Mouse (Mus musculus) brown adipose tissue, adult 24 weeks (tissue): Measurements from ENCODE around the gene Prdm10. TPM values are rescaled to one million over a fixed set of nuclear protein-coding genes. Genes with fewer than 3 reads are reported as not detected.

Experiments
- H3K27ac ChIP-seq: fragments of 200-500 bp; replicated peaks from 2 replicates; pipeline ENCODE4 v1.5.1; 2012; ENCODE audit warnings: low read depth, mild to moderate bottlenecking, low read length
- H3K4me1 ChIP-seq: fragments of 200-500 bp; 2 replicates; pipeline ENCODE4 v1.6.1; 2012; ENCODE audit warnings: low read length, mixed read lengths; ENCODE audit not compliant: control insufficient read depth, insufficient read depth, insufficient read length
- H3K4me3 ChIP-seq: fragments of 200-500 bp; 2 replicates; pipeline ENCODE4 v1.5.1; 2012; ENCODE audit warnings: low read depth, mild to moderate bottlenecking, low read length, moderate library complexity; ENCODE audit not compliant: insufficient read depth
- polyA plus RNA-seq: library from polyadenylated mRNA; stranded (reverse); fragments of >200 nt; gene quantifications from 2 replicates; pipeline ENCODE4 v1.2.4, GENCODE M21; 2012; ENCODE audit not compliant: missing spikeins, insufficient read depth, insufficient read length

The Prdm10 gene
- polyA plus RNA-seq, 1 experiment = 1.7 TPM

GRCm38 (mm10) chr9:31400441-31400840 is 120.1 kb downstream of the Prdm10 start:
- Histone ChIP-seq H3K27ac (no peak overlapping the region), H3K4me1 (no peaks in the 10 kb centered on the region), H3K4me3 (no peak overlapping the region)

- H3K4me1 ChIP-seq = no peaks in the 10 kb centered on the region
- H3K27ac ChIP-seq = no peak overlapping the region
- no peak overlapping the region for H3K4me3 ChIP-seq
These were observed 124.0 kb downstream of the Prdm10 start for GRCm38 (mm10) chr9:31404311-31404710.

- Histone ChIP-seq H3K27ac (no peak overlapping the region), H3K4me1 (no peaks in the 10 kb centered on the region), H3K4me3 (no peak overlapping the region)
These were observed 124.9 kb downstream of the Prdm10 start for GRCm38 (mm10) chr9:31405217-31405616.

GRCm38 (mm10) chr9:31412165-31412564 is 131.8 kb downstream of the Prdm10 start:
- Histone ChIP-seq H3K4me3 (no peak overlapping the region), H3K4me1 (no peaks in the 10 kb centered on the region), H3K27ac (no peak overlapping the region)

GRCm38 (mm10) chr9:31418821-31419220 is 138.5 kb downstream of the Prdm10 start:
- Histone ChIP-seq H3K4me1 (no peaks in the 10 kb centered on the region), H3K4me3 (no peak overlapping the region), H3K27ac (no peak overlapping the region)

GRCm38 (mm10) chr9:31422143-31422542 is 141.8 kb downstream of the Prdm10 start:
- Histone ChIP-seq H3K4me3 (no peak overlapping the region), H3K4me1 (peaks cover 2% of the 10 kb centered on the region; the same call in 1 of the 2 replicates)

GRCm38 (mm10) chr9:31428971-31429370 is 148.6 kb downstream of the Prdm10 start:
- H3K4me3 ChIP-seq = no peak overlapping the region
- peaks cover 16% of the 10 kb centered on the region for H3K4me1 ChIP-seq
- peak overlapping the region; percentile 39 for H3K27ac ChIP-seq

More at GRCm38 (mm10) chr9:31422143-31422542, 141.8 kb downstream of the Prdm10 start:
- no peak overlapping the region for H3K27ac ChIP-seq

GRCm38 (mm10) chr9:31430011-31430410 is 149.7 kb downstream of the Prdm10 start:
- H3K4me3 ChIP-seq = no peak overlapping the region

More at GRCm38 (mm10) chr9:31430011-31430410, 149.7 kb downstream of the Prdm10 start:
- peaks cover 16% of the 10 kb centered on the region for H3K4me1 ChIP-seq
- no peak overlapping the region for H3K27ac ChIP-seq

Other genes starting within 250 kb of the Prdm10 start
- 11.5 and 12.3 TPM in 2 replicates for gene Zbtb44, start 249.9 kb upstream of the Prdm10 start, polyA plus RNA-seq
- gene St14, start 148.7 kb upstream of the Prdm10 start, polyA plus RNA-seq = 0.71 TPM in 1 of 2 replicates, not detected in the other
- gene Aplp2, start 68.7 kb upstream of the Prdm10 start, polyA plus RNA-seq = 657 and 1,031 TPM in 2 replicates
- gene Nfrkb, start 105.7 kb downstream of the Prdm10 start, polyA plus RNA-seq = 4.2 and 6.8 TPM in 2 replicates
- gene Tmem45b, start 183.9 kb downstream of the Prdm10 start, polyA plus RNA-seq = 471 and 724 TPM in 2 replicates